In genomic region chr1:178146513-178146912, GRCm38 (mm10) we compare ENCODE assay signal across 8 mouse cellular contexts. TPM values are rescaled to one million over a fixed set of nuclear protein-coding genes. Genes with fewer than 3 reads are reported as not detected.
DNase-seq lines count a peak whose midpoint lies in the region; ATAC-seq lines count a peak whose summit lies in the region.
"Not testable (repeated sequence)": the region's sequence is repeated elsewhere in the genome, so short reads cannot be mapped to it uniquely, and the experiment has no call there.

No protein-coding gene starts in this region.

- peak; percentile 65 for ATAC-seq in activated CD4-positive, CD25-positive, alpha-beta regulatory T cell, adult 4 months
- 0 out of 2 replicates have a peak, but pooled peaks have one; percentile 18 for ATAC-seq in embryonic facial prominence, embryonic 14.5 days (ENCODE audit: low read depth)
- peak; percentile 68; the same call in 1 of the 2 replicates for ATAC-seq in midbrain, embryonic 12.5 days (ENCODE audit: low FRiP score, low read depth)

- peak; percentile 46 for DNase-seq in A20 (ENCODE audit: low read depth, low spot score)
- not testable (repeated sequence) for DNase-seq in embryonic facial prominence, embryonic 14.5 days (ENCODE audit: low spot score)
- DNase-seq in heart, adult 8-10 months (ENCODE audit: low spot score) = peak; percentile 51
- DNase-seq in kidney, adult 8-10 months = peak; percentile 27 to 49
- peak; percentile 64 to 71 for DNase-seq in left cerebral cortex, postnatal 14 days (ENCODE audit: low spot score in 2 of 2)
- peak; percentile 30 to 41 for DNase-seq in right cerebral cortex, postnatal 10 days (ENCODE audit: low spot score in 2 of 2)

- 9% methylated on average over 2 of the region's 2 CpGs for WGBS in embryonic facial prominence, embryonic 14.5 days
- 0% methylated on average over 1 of the region's 2 CpGs for WGBS in midbrain, embryonic 12.5 days

- H3K9me3 ChIP-seq in embryonic facial prominence, embryonic 14.5 days (ENCODE audit: control insufficient read depth, low read length); midbrain, embryonic 12.5 days: not testable (repeated sequence)

- not testable (repeated sequence) for H3K9ac ChIP-seq in embryonic facial prominence, embryonic 14.5 days (ENCODE audit: low read depth, low read length); midbrain, embryonic 12.5 days (replicated peaks)

- intact Hi-C loops in left cerebral cortex, postnatal 14 days (cut with DNase I) = loop anchor here (5.0 kb wide), 1 partner anchor 156 kb away; no protein-coding TSS in a partner anchor

- H3K36me3 ChIP-seq in embryonic facial prominence, embryonic 14.5 days (ENCODE audit: control insufficient read depth, insufficient read depth, low read length); midbrain, embryonic 12.5 days: not testable (repeated sequence)

- not testable (repeated sequence) for H3K4me2 ChIP-seq in embryonic facial prominence, embryonic 14.5 days (ENCODE audit: low read depth, low read length); midbrain, embryonic 12.5 days (replicated peaks)

- not testable (repeated sequence) for H3K27ac ChIP-seq in embryonic facial prominence, embryonic 14.5 days (replicated peaks; ENCODE audit: low read depth, low read length); midbrain, embryonic 12.5 days (replicated peaks)

- H3K27me3 ChIP-seq in embryonic facial prominence, embryonic 14.5 days (replicated peaks; ENCODE audit: control insufficient read depth, insufficient read depth, low read length); midbrain, embryonic 12.5 days: not testable (repeated sequence)

- H3K4me1 ChIP-seq in embryonic facial prominence, embryonic 14.5 days (ENCODE audit: control insufficient read depth, insufficient read depth, low read length); midbrain, embryonic 12.5 days: not testable (repeated sequence)

- H3K4me3 ChIP-seq in embryonic facial prominence, embryonic 14.5 days (ENCODE audit: low read depth, low read length); midbrain, embryonic 12.5 days: not testable (repeated sequence)

RNA-seq across cellular contexts. Expression of gene Desi2, which starts 40.7 kb away (rescaled TPM):
- polyA plus RNA-seq in activated CD4-positive, CD25-positive, alpha-beta regulatory T cell, adult 4 months (2017; shearing (Covaris generic)) = 1 to 10 TPM; 7.3 to 8.4 TPM
- 27.1 and 28.6 TPM in 2 replicates for polyA plus RNA-seq in embryonic facial prominence, embryonic 14.5 days (2014; fragmentation: Nextera tagmentation; extraction: Ambion mirVana)
- total RNA-seq in heart, adult 8-10 months (2022) = 10 to 100 TPM; 13.4 to 17.3 (median 16.6) TPM
- 10 to 100 TPM; 21.3 to 23.3 TPM for total RNA-seq in left cerebral cortex, postnatal 14 days (2021)
- 19.6 and 20.5 TPM in 2 replicates for polyA plus RNA-seq in midbrain, embryonic 12.5 days (2016; fragmentation: Nextera tagmentation; extraction: Ambion mirVana)

Comparison
In these comparisons a context has a peak if more than half of its experiments do, and no peak if none do; other contexts are left out.
1. ATAC-seq: peak in every context shown above with its lines; median percentile 68 in midbrain, embryonic 12.5 days; 65 in activated CD4-positive, CD25-positive, alpha-beta regulatory T cell, adult 4 months; 18 in embryonic facial prominence, embryonic 14.5 days.